Comparison of ENCODE assay signal across 26 mouse cellular contexts in genomic region chr3:69529576-69529975, GRCm38 (mm10).
A peak's percentile ranks its signal among the peaks of the same experiment; 100 is the strongest.
DNase-seq lines count a peak whose midpoint lies in the region; ATAC-seq and TF ChIP-seq lines count a peak whose summit lies in the region.
"Had no signal": no experiment of that assay in that cellular context is flagged by ENCODE, and none has a peak within 500 bp of the region (broad histone marks: within the 10 kb centered on the region; RNA-seq: fewer than 3 reads in every experiment).

No protein-coding gene starts in this region.

- H3K9ac ChIP-seq in neural tube, embryonic 13.5 days = no peak overlapping the region; the same call in 1 of the 2 replicates
- H3K9ac ChIP-seq: embryonic facial prominence, embryonic 13.5 days; embryonic facial prominence, embryonic 15.5 days; forebrain, embryonic 13.5 days; forebrain, embryonic 15.5 days; forebrain, postnatal 0 days had no signal

- 67% methylated on average over 7 of the region's 7 CpGs for whole genome bisulfite sequencing in neural tube, embryonic 13.5 days

- no peak overlapping the region for H3K4me2 ChIP-seq in neural tube, embryonic 13.5 days
- H3K4me2 ChIP-seq: embryonic facial prominence, embryonic 13.5 days; embryonic facial prominence, embryonic 15.5 days; forebrain, embryonic 13.5 days; forebrain, embryonic 15.5 days had no signal

- H3K9me3 ChIP-seq in neural tube, embryonic 13.5 days = no peaks in the 10 kb centered on the region
- H3K9me3 ChIP-seq: embryonic facial prominence, embryonic 13.5 days; embryonic facial prominence, embryonic 15.5 days; forebrain, embryonic 10.5 days; forebrain, embryonic 13.5 days; forebrain, embryonic 15.5 days had no signal

- peak overlapping the region; percentile 24; the same call in 1 of the 2 replicates for H3K27ac ChIP-seq in gastrocnemius, adult 2 months
- peak overlapping the region; percentile 11; the same call in 1 of the 2 replicates for H3K27ac ChIP-seq in neural tube, embryonic 13.5 days (replicated peaks)
- 0 out of 2 replicates have a peak overlapping the region, but pooled peaks have one; percentile 17 for H3K27ac ChIP-seq in bone marrow macrophage, adult 2 months (ENCODE audit: insufficient read depth, low read depth, low read length)
- H3K27ac ChIP-seq: embryonic facial prominence, embryonic 13.5 days; embryonic facial prominence, embryonic 15.5 days; forebrain, embryonic 10.5 days; forebrain, embryonic 13.5 days; forebrain, embryonic 15.5 days had no signal

- peaks cover 11% of the 10 kb centered on the region; the same call in 1 of the 2 replicates for H3K27me3 ChIP-seq in neural tube, embryonic 13.5 days
- H3K27me3 ChIP-seq: embryonic facial prominence, embryonic 13.5 days; embryonic facial prominence, embryonic 15.5 days; forebrain, embryonic 13.5 days; forebrain, embryonic 15.5 days; Patski had no signal

- H3K4me1 ChIP-seq in neural tube, embryonic 13.5 days (replicated peaks) = peaks cover 27% of the 10 kb centered on the region; the same call in 1 of the 2 replicates
- H3K4me1 ChIP-seq in bone marrow macrophage, adult 2 months (ENCODE audit: control insufficient read depth, insufficient read depth, low read length) = peaks cover 24% of the 10 kb centered on the region

- H3K4me3 ChIP-seq in gastrocnemius, adult 2 months = no peak overlapping the region
- H3K4me3 ChIP-seq in neural tube, embryonic 13.5 days = no peak overlapping the region
- no peak overlapping the region for H3K4me3 ChIP-seq in bone marrow macrophage, adult 2 months (ENCODE audit: insufficient read depth, low read length)
- H3K4me3 ChIP-seq: embryonic facial prominence, embryonic 13.5 days; embryonic facial prominence, embryonic 15.5 days; erythroblast, embryonic 14.5 days; forebrain, embryonic 10.5 days; forebrain, embryonic 13.5 days; forebrain, embryonic 15.5 days had no signal

- TF ChIP-seq CTCF in gastrocnemius, adult 2 months (IDR thresholded peaks at IDR 0.05) = no peak
- TF ChIP-seq CTCF in bone marrow macrophage, adult 2 months (IDR thresholded peaks at IDR 0.05; ENCODE audit: low read depth, low read length) = no peak

- no peak for DNase-seq in gastrocnemius, adult 2 months
- no peak for DNase-seq in gastrocnemius, adult 18-20 months (ENCODE audit: low spot score)
- DNase-seq in neural tube, embryonic 10.5 days (ENCODE audit: extremely low spot score, low spot score) = no peak
- DNase-seq in brain, adult 2 months (ENCODE audit: low read depth, low spot score) = peak; percentile 75
- DNase-seq in MN1 (ENCODE audit: low spot score) = no peak
- no peak for DNase-seq in adrenal gland, adult 2 months
- DNase-seq: adrenal gland, postnatal 10 days; adrenal gland, postnatal 25 days; cerebellum, adult 11 months; cerebellum, adult 18-20 months; cerebellum, adult 8-10 months; cerebellum, adult 9-11 months; cerebellum, postnatal 14 days; cerebellum, postnatal 36 days; embryo, embryonic 11 days; forebrain, postnatal 0 days had no signal

- intact Hi-C loops in gastrocnemius, adult 2 months (cut with DNase I) = no loop called here

- TF ChIP-seq POLR2A in bone marrow macrophage, adult 2 months (IDR thresholded peaks at IDR 0.05; ENCODE audit: borderline replicate concordance, low read depth, low read length) = no peak

- ATAC-seq in neural tube, embryonic 13.5 days (ENCODE audit: low read depth) = no peak
- ATAC-seq: activated CD4-positive, CD25-positive, alpha-beta regulatory T cell, adult 4 months; forebrain, embryonic 13.5 days; forebrain, embryonic 15.5 days; forebrain, postnatal 0 days; Patski had no signal

- H3K36me3 ChIP-seq in neural tube, embryonic 13.5 days = no peaks in the 10 kb centered on the region
- H3K36me3 ChIP-seq: embryonic facial prominence, embryonic 13.5 days; embryonic facial prominence, embryonic 15.5 days; forebrain, embryonic 10.5 days; forebrain, embryonic 15.5 days had no signal
